Mouse (Mus musculus) C2C12 (cell line): ENCODE results near the gene Snap23. TPM values are rescaled to one million over a fixed set of nuclear protein-coding genes. Genes with fewer than 3 reads are reported as not detected.
"Not testable (repeated sequence)": the region's sequence is repeated elsewhere in the genome, so short reads cannot be mapped to it uniquely, and the experiment has no call there.

Source experiments
- H3K27me3 ChIP-seq: one replicate; pipeline ENCODE4 v1.6.1; 2011; ENCODE audit not compliant: control insufficient read depth, insufficient read depth, insufficient read length
- H3K36me3 ChIP-seq: one replicate; pipeline ENCODE4 v1.6.1; 2011; ENCODE audit not compliant: control insufficient read depth, insufficient read depth
- H3K4me3 ChIP-seq: one replicate; pipeline ENCODE4 v1.5.1; 2011; ENCODE audit warnings: mild to moderate bottlenecking, control low read depth; ENCODE audit not compliant: poor library complexity, insufficient read depth, severe bottlenecking
- H3K79me2 ChIP-seq: one replicate; pipeline ENCODE4 v1.6.1; 2011; ENCODE audit not compliant: control insufficient read depth, insufficient read depth
- H3K79me3 ChIP-seq: one replicate; pipeline ENCODE4 v1.6.1; 2011; ENCODE audit warnings: low read depth, control low read depth
- H3ac ChIP-seq: one replicate; pipeline ENCODE3; 2011; ENCODE audit warnings: low read depth; ENCODE audit not compliant: control insufficient read depth, insufficient read length
- CEBPB ChIP-seq: IDR thresholded peaks from one replicate; pipeline ENCODE4 v1.6.1; 2011; ENCODE audit warnings: low read depth, mild to moderate bottlenecking, control low read depth, moderate library complexity
- CTCF ChIP-seq: IDR thresholded peaks from one replicate; pipeline ENCODE4 v1.5.1; 2011; ENCODE audit not compliant: control insufficient read depth, insufficient read depth, insufficient read length
- FOSL1 ChIP-seq: IDR thresholded peaks from one replicate; pipeline ENCODE4 v1.8.0; 2011; ENCODE audit warnings: mild to moderate bottlenecking, low read length; ENCODE audit not compliant: poor library complexity, insufficient read depth, severe bottlenecking
- MAX ChIP-seq: IDR thresholded peaks from one replicate; pipeline ENCODE4 v1.6.1; 2011; ENCODE audit warnings: mild to moderate bottlenecking, control low read depth
- MYOD1 ChIP-seq: IDR thresholded peaks from one replicate; pipeline ENCODE4 v1.6.1; 2011; ENCODE audit warnings: low read depth; ENCODE audit not compliant: control insufficient read depth, insufficient read length
- MYOG ChIP-seq: IDR thresholded peaks from one replicate; pipeline ENCODE4 v1.6.1; 2011; ENCODE audit not compliant: control insufficient read depth, insufficient read length; ENCODE audit errors: extremely low read depth
- USF1 ChIP-seq: IDR thresholded peaks from one replicate; pipeline ENCODE4 v1.6.1; 2011; ENCODE audit warnings: low read depth, mild to moderate bottlenecking, control low read depth, moderate library complexity
- polyA plus RNA-seq: library from polyadenylated mRNA; unstranded; fragments of >200 nt; fragmentation: generic; extraction: Trizol; gene quantifications from one replicate; pipeline ENCODE4 v1.2.1, GENCODE M21; 2012; ENCODE audit warnings: missing spikeins

Gene Snap23
- polyA plus RNA-seq, 1 experiment, result 9.4 TPM

DNA sequence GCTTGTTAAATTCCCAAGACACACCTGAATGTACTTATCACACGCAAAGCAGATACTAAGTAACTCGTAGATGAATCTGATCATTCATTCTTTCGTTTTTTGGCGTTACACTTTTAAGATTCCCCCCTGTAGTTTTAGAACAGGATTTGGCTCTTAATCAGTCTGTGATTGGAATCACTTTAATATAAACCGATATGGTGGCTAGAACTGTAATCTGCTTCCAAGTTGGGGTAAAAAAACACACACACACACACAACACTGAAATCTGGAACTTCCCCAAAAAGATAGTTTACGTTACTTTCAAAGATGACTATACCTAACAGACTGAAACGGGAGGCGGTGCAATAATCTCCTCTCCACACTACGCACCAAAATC is 4.6 kb upstream of the Snap23 start:
- H3K27me3 ChIP-seq, result no peaks in the 10 kb centered on the region
- H3K36me3 ChIP-seq, result peaks cover 4% of the 10 kb centered on the region
- peak overlapping the region; percentile 78 for H3ac ChIP-seq
- H3K4me3 ChIP-seq, result peak overlapping the region; percentile 94
- peaks cover 61% of the 10 kb centered on the region for H3K79me2 ChIP-seq
- TF ChIP-seq MYOD1 (no peak), MYOG (no peak), MAX (no peak), CEBPB (no peak), FOSL1 (no peak)
- H3K79me3 ChIP-seq, result peaks cover 45% of the 10 kb centered on the region

DNA sequence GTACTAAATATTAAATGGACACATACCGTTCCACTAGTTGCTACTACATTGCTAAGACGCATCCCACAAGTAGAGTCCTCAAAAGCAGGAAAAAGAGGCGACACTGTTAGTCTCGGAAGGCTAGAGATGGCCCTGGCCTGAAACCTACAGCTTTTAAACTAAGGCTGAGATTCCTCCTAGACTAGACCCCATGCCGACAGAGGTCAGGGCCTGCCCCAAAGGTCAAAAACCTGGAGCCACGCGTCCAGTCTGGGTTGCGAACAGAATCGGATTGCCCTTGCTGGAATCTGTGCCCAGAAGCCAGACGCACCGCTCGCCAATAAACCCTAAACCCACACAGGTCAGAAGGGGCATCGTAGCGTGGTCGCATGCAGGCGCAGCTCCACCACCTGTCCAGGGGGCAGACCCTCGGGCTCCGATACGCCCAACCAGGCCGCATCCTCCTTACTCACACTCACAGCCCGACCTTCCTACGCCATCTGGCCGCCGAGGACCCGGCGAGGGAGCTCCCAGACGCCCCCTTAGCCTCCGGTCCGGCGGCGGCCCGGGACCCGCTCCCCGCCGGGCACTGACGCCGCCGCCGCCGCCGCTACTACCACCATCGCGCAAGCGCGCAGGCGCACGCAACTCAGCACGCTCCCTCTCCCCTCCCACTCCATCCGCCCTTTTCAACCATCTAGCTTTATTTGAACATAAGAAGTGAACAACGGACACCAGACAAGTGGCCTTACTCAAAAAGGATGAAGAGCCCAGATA is 4.1 kb upstream of the Snap23 start, which contains the start of gene Zfp106:
Zfp106 (minus strand) TSS at position 609 of the 756 bp plus-strand sequence.
- Histone ChIP-seq H3K36me3 (peaks cover 4% of the 10 kb centered on the region), H3K27me3 (no peaks in the 10 kb centered on the region), H3K79me3 (peaks cover 46% of the 10 kb centered on the region), H3ac (peak within 1 kb of the TSS; percentile 78), H3K4me3 (peak within 1 kb of the TSS; percentile 94), H3K79me2 (peaks cover 61% of the 10 kb centered on the region)
- TF ChIP-seq FOSL1, result no peak
- no peak for TF ChIP-seq MYOD1
- no peak for TF ChIP-seq CEBPB
- no peak for TF ChIP-seq MAX
- no peak for TF ChIP-seq MYOG
- no peak for TF ChIP-seq USF1
- TF ChIP-seq CTCF, result no peak

DNA sequence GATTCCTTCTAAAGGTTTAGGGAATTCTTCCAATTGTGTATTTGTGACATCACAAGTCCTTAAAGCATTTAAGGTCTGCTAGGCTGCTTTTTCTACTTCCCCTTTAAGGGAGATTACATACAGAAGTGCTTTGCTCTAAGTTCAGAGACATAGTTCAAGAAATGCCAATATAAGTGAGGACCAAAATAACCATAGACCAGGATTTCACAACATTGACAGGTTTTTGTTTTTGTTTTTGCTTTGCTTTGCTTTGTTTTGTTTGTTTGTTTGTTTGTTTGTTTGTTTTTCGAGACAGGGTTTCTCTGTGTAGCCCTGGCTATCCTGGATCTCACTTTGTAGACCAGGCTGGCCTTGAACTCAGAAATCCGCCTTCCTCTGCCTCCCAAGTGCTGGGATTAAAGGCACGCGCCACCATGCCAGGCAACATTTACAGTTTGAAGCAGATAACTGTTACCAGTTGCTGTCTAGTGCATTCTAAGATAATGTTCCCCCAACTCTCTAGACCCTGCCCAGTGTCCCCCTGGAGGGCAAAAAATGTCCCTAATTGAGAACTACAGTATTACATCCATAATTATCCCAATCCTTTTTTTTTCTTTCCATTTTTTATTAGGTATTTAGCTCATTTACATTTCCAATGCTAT is 2.8 kb upstream of the Snap23 start:
- not testable (repeated sequence) for H3K4me3 ChIP-seq, H3K27me3 ChIP-seq, H3ac ChIP-seq, H3K36me3 ChIP-seq
- peaks cover 62% of the 10 kb centered on the region for H3K79me2 ChIP-seq
- H3K79me3 ChIP-seq, result peaks cover 51% of the 10 kb centered on the region

DNA sequence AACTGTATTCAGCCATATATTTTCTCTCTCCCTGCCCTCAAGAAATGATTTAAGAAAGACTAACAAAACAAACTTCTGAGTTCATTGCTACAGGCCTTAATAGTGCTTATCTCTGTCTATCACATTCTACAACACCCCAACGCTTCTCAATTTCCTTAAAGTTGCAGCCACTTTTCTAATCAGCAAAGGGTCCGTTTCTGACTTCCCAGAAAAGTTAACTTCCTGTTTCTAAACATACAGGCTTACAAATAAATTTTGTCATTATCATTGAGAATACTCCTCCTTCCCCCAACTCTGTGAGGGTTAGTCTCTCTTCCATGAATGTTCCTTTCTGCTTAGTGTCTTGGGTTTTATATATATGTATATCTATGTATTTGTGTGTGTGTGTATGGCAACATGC is 2.1 kb upstream of the Snap23 start:
- Histone ChIP-seq H3K27me3 (no peaks in the 10 kb centered on the region), H3ac (no peak overlapping the region), H3K4me3 (no peak overlapping the region), H3K79me3 (peaks cover 47% of the 10 kb centered on the region), H3K36me3 (peaks cover 4% of the 10 kb centered on the region), H3K79me2 (peaks cover 62% of the 10 kb centered on the region)
- TF ChIP-seq FOSL1, result no peak
- TF ChIP-seq CTCF, result no peak
- TF ChIP-seq CEBPB, result no peak
- no peak for TF ChIP-seq MYOD1
- no peak for TF ChIP-seq MYOG
- TF ChIP-seq MAX, result no peak
- no peak for TF ChIP-seq USF1

DNA sequence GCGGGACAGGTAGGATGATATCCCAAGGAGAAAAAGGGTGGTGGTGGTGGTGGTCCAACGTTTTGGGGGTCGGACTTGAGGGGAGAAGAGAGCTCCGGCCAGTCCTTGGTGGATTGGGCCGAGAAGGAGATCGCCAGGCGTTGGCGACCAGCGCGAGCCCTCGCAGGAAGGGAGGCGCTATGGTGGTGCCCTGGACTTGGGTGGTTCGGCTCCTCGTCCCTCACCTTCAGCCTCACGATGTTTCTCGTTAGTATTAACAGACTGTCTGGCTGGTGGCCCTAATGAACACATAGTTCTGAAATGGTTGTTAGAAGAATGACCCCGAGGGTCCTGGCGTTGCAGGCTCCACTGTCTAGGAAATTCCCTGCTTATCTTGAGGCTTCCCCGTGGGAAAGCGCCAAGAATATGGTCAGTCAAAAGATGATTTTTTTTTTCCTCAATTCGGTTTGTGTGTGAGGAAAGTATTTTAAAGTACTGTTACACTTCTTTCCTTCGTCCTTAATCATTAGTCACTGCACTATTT is 388 bp downstream of the Snap23 start:
- Histone ChIP-seq H3K27me3 (no peaks in the 10 kb centered on the region), H3ac (peak overlapping the region; percentile 53), H3K4me3 (peak overlapping the region; percentile 51), H3K36me3 (peaks cover 10% of the 10 kb centered on the region), H3K79me2 (peaks cover 62% of the 10 kb centered on the region), H3K79me3 (peaks cover 42% of the 10 kb centered on the region)
- TF ChIP-seq CTCF (no peak), USF1 (no peak), MYOD1 (no peak), FOSL1 (no peak), CEBPB (no peak), MYOG (no peak), MAX (no peak)

DNA sequence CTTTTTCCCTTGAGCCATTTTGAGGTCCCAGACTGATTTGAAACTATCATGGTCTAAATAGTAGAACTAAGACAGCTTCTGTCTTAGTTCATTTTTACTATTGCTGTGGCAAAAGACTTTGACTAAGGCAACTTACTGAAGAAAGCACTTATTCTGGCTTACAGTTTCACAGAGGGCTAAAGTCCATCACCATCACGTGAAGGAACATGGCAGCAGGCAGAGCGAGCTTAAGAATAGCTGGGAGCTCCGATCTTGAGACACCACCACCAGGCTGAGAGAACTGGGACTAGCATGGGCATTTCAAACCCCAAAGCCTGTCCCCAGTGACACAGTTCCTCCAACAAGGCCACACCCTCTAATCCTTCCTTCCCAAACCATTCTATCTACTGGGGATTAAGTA is 3.6 kb downstream of the Snap23 start:
- TF ChIP-seq CTCF (no peak), CEBPB (no peak), MYOD1 (no peak), FOSL1 (no peak), MYOG (no peak), MAX (no peak), USF1 (no peak)
- Histone ChIP-seq H3K4me3 (no peak overlapping the region), H3K27me3 (no peaks in the 10 kb centered on the region), H3ac (no peak overlapping the region), H3K36me3 (peaks cover 10% of the 10 kb centered on the region), H3K79me2 (peaks cover 85% of the 10 kb centered on the region), H3K79me3 (peaks cover 54% of the 10 kb centered on the region)

DNA sequence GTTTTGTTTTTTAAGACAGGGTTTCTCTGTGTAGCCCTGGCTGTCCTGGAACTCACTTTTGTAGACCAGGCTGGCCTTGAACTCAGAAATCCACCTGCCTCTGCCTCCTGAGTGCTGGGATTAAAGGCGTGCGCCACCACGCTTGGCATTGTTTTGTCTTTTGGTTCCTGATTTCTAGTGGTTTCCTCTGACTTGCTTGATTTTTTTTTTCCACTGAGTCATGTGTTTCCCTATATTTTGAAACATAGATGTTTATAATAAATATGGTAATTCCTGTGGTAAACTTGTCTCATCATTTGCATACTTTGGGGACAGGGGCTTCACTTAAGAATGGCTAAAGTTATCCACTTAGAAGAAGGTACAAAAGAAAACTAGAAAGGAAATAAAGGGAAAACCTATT is 4.7 kb downstream of the Snap23 start:
- not testable (repeated sequence) for H3ac ChIP-seq, H3K4me3 ChIP-seq, H3K27me3 ChIP-seq, H3K36me3 ChIP-seq
- Histone ChIP-seq H3K79me2 (peaks cover 95% of the 10 kb centered on the region), H3K79me3 (peaks cover 63% of the 10 kb centered on the region)
